Mouse (Mus musculus) kidney, adult 18-20 months (tissue): Measurements from ENCODE around the gene Sh3bgr.

Source experiments
- DNase-seq: peaks from one replicate; pipeline ENCODE4 v3.0.0; 2021

The Sh3bgr gene

GRCm38 (mm10) chr16:96213027-96213426 lies 12.8 kb downstream of the Sh3bgr start:
- no peak for DNase-seq

DNA sequence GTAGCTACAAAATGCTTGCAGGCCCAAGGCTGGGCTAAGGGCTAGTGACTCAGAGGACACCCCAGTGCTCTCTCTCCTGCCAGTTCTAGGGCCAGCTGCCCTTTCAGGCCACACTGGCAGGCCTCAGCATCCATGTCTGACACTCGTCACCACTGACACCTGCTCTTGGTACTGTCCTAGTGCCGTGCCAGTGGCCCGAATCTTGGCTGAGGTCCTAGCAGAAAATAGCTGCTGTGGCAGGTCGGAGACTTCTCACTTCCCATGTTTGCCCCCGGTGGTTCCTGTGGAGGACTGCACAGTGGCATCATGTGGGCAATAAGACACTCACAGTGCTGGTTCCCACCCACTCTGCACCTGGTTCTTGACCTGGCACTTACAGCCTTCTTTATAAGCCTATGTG lies 21.2 kb downstream of the Sh3bgr start:
- no peak for DNase-seq

GRCm38 (mm10) chr16:96221959-96222358 lies 21.7 kb downstream of the Sh3bgr start:
- DNase-seq: no peak

DNA sequence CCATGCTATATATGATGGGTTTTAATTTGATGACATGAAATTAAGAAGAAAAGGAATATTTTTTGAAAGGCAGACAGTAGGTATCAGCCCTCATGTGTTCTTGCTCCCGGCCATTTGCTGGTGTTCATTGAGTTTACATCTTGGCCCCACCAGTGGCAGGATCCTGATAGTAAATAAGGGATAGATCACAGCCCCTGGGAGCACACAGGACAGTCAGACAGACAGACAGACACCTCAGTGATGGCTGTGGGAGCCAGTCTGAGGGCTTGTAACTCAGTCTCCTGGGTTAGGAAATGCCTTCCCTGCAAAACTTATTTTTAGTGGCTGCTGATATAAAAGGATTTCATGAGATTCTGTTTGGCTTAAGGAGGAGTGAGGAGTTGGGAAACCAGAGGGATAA lies 22.2 kb downstream of the Sh3bgr start:
- DNase-seq: no peak

DNA sequence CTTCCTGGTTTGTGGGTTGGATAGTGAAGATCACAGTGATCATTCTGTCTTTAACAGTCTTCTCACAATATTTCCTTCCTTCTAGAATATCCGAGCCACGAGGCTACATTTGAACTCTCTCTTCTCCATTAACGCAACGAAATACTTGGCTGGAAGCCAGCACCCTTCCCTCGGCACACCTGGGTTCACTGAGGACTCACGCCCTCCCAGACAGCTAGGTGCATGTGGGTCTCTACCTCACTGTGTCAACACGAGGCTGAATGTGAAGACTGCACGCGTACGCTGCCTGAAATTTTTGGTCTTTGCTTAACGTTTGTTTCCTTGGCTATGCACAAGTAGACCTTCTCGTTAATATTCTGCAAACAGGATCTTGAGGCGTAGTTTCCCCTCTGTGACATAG lies 28.2 kb downstream of the Sh3bgr start:
- DNase-seq: no peak

DNA sequence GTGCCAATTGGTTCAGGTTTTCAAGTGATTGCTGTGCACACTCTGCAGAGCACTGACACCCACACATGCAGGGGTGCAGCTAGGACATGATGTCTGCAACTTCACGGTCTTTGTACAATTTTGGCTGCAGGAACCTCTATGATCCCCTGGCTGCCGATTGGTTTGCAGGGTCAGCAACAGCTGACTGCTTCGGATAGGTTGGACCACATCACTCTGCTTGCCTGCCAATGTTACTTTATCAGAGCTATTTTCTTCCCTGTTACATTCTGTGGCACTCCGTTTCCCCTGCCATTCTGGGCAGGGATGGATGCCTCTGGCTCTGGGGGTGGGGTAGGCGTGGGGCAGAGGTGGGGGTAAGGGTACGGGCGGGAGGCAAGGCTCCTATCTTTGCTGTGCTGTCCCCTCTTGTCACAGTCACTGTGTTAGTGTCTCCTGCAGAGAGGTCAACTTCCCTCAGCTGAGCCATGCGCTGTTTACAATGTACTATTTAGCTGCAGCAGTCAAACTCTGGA lies 28.9 kb downstream of the Sh3bgr start:
- DNase-seq: no peak

GRCm38 (mm10) chr16:96230411-96230810 lies 30.2 kb downstream of the Sh3bgr start:
- DNase-seq: peak; percentile 73

GRCm38 (mm10) chr16:96231251-96231650 lies 31.0 kb downstream of the Sh3bgr start:
- DNase-seq: no peak

GRCm38 (mm10) chr16:96231974-96232373 lies 31.7 kb downstream of the Sh3bgr start:
- no peak for DNase-seq

- DNase-seq: no peak
Measured at GRCm38 (mm10) chr16:96233996-96234395, 33.7 kb downstream of the Sh3bgr start.

DNA sequence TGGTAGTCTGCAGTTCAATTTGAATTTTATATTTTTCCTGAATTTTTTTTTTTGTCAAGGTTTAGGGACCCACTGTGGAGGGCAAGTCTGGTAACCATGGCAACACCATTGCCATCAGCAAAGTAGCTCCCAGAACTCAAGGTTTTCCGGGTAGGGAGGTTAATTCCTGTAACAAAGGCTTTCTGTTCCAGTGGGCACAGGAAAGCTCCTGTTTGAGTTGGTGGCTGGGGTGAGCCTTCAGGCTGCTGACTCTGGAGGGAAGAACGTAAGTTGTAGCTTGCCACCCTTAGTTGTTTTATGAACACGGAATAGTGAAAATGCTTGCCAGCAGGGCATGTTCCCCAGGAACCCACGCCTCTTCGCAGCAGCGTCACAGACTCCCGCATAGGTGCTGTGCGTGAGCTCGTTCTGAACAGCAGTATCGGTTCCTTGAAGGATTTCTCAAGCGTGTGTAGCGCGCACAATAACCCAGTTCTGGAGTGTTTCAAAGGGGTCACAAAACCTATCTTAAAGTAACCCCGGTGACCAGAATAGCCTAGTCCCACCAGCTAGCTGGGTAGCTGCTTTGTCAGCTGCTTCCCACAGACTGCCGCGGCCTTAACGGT lies 35.2 kb downstream of the Sh3bgr start, which contains the start of gene B3galt5:
Gene B3galt5, plus strand, starts transcription at position 436 of the 605 bp plus-strand sequence.
- DNase-seq: no peak

GRCm38 (mm10) chr16:96244496-96244895 lies 44.2 kb downstream of the Sh3bgr start:
- DNase-seq: no peak

DNA sequence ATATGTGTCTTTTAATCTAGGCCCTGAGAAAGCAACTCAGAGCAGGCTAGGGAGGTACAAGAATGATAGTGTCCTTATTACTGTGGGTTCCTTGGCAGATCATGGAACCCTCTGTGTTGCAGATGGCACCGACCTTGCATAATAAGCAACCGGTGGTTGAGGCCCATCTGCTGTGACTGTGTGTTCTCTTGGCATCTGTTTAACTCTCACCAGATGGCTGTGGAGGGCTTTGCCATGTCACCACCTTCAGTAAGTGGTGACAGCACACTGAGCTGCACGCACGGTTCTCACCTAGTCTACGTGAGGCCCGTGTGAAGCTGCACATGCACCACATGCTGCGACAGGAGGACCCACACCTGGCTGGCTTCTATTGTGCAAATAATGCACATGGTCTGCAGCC lies 49.4 kb downstream of the Sh3bgr start:
- no peak for DNase-seq

DNA sequence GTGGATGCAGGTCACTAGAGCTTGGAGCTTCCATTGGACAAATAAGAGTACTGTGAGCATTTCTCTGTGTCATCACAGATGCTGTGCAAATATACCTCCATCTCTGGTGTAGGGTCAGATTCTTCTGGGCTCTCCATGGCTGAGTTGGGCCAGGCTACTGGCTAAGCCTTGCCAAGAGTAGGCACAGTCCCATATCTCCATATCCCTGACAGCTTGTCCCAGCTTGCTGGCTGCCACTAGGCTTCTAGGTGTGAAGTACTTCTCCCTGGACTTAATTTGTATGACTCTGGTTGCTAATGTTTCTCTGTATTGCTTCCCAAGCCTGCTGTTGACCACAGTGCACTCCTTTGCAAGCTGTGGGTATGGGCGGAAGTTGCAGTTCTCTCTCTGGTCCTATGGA lies 51.9 kb downstream of the Sh3bgr start:
- DNase-seq: no peak

GRCm38 (mm10) chr16:96258429-96258828 lies 58.2 kb downstream of the Sh3bgr start:
- peak; percentile 37 for DNase-seq

- no peak for DNase-seq
Measured at GRCm38 (mm10) chr16:96271736-96272135, 71.5 kb downstream of the Sh3bgr start.

DNA sequence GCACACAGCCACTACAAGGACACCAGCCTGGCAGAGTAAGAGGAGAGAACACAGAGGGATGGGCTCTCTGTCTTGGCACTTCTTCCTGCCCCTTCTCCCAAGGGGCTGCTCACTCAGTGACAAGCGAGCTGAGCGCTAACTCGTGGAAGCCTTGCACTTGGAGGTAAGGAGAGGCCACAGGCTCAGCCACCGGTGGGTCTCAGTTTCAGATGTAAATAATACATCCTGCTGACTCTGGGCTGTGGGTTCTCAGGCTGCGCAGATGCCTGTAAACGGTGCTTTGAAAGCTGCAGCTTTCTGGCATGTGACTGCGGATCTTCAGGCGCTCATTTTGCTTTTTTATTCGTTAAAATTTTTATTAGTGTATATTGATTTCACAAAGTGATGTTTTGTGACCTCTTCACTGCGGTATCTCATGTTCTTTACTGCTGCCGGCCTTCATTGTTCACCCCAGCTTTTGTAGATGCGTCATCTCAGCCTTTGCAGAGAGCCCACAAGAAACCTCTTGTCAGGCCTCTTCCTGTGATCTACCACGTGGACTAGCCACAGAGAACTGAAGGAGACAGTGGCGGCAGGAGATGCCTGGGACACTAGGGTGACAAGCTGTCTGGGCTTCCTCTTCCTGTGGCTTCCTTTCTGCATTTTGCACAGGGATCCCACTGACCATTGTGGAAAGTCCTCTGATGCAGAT lies 72.8 kb downstream of the Sh3bgr start:
- no peak for DNase-seq

DNA sequence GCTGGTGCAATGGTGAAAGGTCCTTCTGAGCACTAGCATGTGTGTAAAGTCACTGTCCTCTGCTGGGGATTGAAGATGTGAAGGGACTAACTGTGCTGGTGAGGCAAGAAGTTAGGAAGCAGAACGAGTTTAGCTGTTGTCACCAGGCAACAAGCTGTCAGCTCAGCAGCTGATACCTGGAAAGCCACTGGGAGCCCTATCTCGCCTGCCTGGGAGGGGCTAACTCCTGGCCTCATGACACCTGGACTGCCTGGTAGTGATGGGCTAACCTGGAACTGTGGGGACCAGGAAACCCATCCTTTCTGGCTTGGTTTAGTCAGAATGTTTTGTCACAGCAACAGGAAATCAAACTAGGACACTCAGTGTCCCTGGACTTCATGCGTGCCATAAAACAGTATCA lies 76.3 kb downstream of the Sh3bgr start:
- no peak for DNase-seq
